Mouse (Mus musculus) thymus, postnatal 25 days (tissue): ENCODE data around the gene Megf6.

Source experiments
- DNase-seq: peaks from one replicate; pipeline ENCODE4 v3.0.0; 2022

Megf6 gene

GRCm38 (mm10) chr4:154267511-154267910 lies 97.0 kb downstream of the Megf6 start:
- DNase-seq = no peak

GRCm38 (mm10) chr4:154269520-154269919 lies 99.0 kb downstream of the Megf6 start:
- no peak for DNase-seq

GRCm38 (mm10) chr4:154273000-154273399 lies 102.5 kb downstream of the Megf6 start:
- DNase-seq = peak; percentile 33

- no peak for DNase-seq
Observed at GRCm38 (mm10) chr4:154279481-154279880, 109.0 kb downstream of the Megf6 start.

- DNase-seq = no peak
Observed at GRCm38 (mm10) chr4:154283671-154284070, 113.1 kb downstream of the Megf6 start.

- DNase-seq = no peak
Observed at GRCm38 (mm10) chr4:154293735-154294201, 123.2 kb downstream of the Megf6 start.

- DNase-seq = no peak
Observed at GRCm38 (mm10) chr4:154294262-154294731, 123.8 kb downstream of the Megf6 start.

- no peak for DNase-seq
Observed at GRCm38 (mm10) chr4:154297761-154298160, 127.2 kb downstream of the Megf6 start.

GRCm38 (mm10) chr4:154299541-154300271 lies 129.2 kb downstream of the Megf6 start:
- no peak for DNase-seq

- peak; percentile 23 for DNase-seq
Observed at GRCm38 (mm10) chr4:154301466-154301881, 130.9 kb downstream of the Megf6 start, which contains the start of gene Arhgef16. Arhgef16 (minus strand) TSS chr4:154301676.

- DNase-seq = no peak
Observed at GRCm38 (mm10) chr4:154309131-154309530, 138.6 kb downstream of the Megf6 start.

- no peak for DNase-seq
Observed at GRCm38 (mm10) chr4:154310576-154311262, 140.2 kb downstream of the Megf6 start.

GRCm38 (mm10) chr4:154312143-154312812 lies 141.7 kb downstream of the Megf6 start:
- no peak for DNase-seq

GRCm38 (mm10) chr4:154312935-154313621 lies 142.5 kb downstream of the Megf6 start:
- DNase-seq = no peak

GRCm38 (mm10) chr4:154313622-154313967 lies 143.1 kb downstream of the Megf6 start:
- DNase-seq = no peak
